Mouse (Mus musculus): ENCODE measurements at regions not wholly inside any gene's neighbourhood (a gene's known extent, or its start where the extent isn't known, plus 50 kb on each side); places are given as distances from the start of the nearest gene placed in this dataset.
A peak's percentile ranks its signal among the peaks of the same experiment; 100 is the strongest.
"Not testable (repeated sequence)": the region's sequence is repeated elsewhere in the genome, so short reads cannot be mapped to it uniquely, and the experiment has no call there.

DNA sequence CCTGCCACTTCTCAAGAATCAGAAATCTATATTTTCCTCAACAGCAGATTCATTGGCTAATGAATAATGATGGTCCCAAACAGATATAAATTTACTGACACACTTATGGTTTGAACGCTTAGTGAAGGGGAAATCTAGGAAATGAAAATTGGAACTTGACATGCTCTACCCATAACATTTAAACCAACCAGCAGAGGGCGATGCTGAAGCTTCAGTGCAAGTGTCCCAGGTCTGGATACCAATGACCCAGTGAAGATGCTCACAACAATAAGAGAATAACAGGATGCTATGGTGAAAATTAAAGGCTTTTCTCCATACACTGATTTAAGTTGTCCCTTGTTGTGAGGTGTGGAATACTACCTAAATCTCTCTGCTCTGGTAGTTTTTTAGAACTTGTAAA, 236.0 kb upstream of the Rorb start:
- intact Hi-C loops (cut with DNase I) = no loop called here
- TF ChIP-seq CTCF (IDR thresholded peaks at IDR 0.05) = peak; percentile 21; the same call in 1 of the 2 replicates
- Histone ChIP-seq H3K4me3 (no peak overlapping the region), H3K27ac (no peak overlapping the region)
- no peak for DNase-seq

DNA sequence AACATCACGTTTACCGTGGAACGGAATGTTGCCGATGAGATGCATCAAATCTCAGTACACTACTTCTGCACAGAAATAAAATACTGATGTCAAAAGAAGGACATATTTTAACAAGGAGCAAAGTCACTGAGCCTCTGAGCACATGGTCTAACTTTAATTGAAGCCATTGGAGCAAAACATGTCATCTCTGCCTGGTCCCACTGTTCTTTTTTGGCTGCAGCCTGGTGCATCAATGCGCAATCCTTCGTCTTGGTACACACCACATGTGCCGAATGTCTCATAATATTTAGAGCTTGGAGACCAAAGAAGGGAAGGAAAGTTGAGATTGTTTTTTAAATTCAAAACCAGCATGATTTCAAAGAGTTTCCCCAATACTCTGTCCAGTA, 233.4 kb upstream of the Rorb start:
- no peak for DNase-seq
- intact Hi-C loops (cut with DNase I) = no loop called here
- Histone ChIP-seq H3K27ac (no peak overlapping the region), H3K4me3 (no peak overlapping the region)
- TF ChIP-seq CTCF (IDR thresholded peaks at IDR 0.05) = no peak

DNA sequence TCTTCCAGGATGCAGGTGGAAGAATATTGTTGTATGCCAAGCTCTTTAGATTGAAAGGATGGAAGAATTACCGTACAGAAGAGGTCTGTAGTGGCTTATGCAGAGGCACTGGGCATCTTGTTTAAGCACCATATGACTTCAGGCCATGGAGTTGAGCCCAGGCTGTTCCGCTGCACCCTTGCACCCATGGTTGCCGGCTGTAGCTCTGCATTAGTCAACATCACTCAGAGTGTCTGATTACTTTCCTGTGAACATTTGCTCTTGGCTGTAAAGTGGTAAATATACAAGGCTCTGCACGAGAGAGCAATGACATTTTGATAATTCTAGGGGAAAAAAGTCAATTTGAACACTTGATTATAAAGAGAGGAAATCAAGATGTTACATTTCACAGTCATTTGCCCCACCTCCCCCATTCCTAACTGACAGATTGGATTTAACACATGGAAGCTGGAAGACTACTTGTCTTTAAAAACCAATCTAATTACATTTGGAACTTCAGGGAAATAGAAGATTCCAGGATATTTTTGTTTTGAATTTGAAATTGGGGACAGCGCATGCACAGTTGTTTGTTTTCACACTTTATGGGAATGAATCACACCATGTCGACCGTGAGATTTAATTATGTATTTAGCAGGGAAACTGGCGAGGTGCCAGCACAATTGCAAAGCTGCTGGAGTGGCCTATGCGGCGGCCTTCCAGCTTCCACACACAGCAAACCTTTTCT, 232.9 kb upstream of the Rorb start:
- no peak for TF ChIP-seq CTCF (IDR thresholded peaks at IDR 0.05)
- intact Hi-C loops (cut with DNase I) = no loop called here
- H3K4me3 ChIP-seq = no peak overlapping the region
- peak; percentile 16 for DNase-seq
- no peak overlapping the region for H3K27ac ChIP-seq

DNA sequence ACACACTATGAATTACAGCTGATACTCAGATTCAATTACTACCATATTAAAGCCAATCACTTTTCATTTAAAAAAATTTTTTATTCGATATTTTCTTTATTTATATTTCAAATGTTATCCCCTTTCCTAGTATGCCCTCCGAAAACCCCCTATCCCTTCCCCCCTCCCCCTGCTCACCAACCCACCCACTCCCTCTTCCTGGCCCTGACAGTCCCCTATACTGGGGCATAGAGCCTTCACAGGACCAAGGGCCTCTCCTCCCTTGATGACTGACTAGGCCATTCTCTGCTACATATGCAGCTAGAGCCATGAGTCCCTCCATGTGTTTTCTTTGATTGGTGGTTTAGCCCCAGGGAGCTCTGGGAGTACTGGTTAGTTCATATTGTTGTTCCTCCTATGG, 196.1 kb upstream of the Rorb start:
- H3K27ac ChIP-seq; H3K4me3 ChIP-seq; intact Hi-C loops (cut with DNase I); DNase-seq: not testable (repeated sequence)

DNA sequence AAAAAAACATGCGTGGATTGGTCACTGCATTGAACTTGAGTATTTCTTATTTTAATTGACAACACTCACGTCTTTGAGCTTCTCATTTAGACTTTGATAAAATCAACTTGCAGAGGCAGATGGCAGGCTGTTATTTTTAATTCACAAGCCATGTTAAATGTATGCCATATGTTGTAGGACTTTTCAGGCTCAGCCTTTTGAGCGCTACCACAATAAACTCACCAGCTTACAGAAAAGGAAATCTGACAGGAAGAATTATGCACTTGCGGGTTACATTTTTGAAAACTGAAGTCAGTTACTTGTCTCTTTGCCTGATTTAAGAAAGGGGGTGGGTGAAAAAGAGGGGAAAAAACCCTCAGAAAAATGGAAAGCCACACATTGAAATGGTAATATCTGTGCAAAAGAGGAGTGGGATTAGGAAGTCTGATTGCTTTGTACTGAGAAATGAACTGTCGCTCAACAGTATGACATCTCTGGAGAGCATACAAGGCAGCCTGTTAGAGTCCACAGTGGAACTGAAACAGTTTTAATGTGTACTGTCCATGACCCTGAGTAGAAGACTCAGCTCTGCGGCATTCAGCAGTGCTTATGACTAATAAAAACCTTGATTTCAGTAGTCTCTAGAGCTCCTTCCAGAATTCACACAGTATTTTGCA, 195.6 kb upstream of the Rorb start:
- no peak for TF ChIP-seq CTCF (IDR thresholded peaks at IDR 0.05)
- no peak for DNase-seq
- H3K27ac ChIP-seq = no peak overlapping the region
- intact Hi-C loops (cut with DNase I) = no loop called here
- no peak overlapping the region for H3K4me3 ChIP-seq

DNA sequence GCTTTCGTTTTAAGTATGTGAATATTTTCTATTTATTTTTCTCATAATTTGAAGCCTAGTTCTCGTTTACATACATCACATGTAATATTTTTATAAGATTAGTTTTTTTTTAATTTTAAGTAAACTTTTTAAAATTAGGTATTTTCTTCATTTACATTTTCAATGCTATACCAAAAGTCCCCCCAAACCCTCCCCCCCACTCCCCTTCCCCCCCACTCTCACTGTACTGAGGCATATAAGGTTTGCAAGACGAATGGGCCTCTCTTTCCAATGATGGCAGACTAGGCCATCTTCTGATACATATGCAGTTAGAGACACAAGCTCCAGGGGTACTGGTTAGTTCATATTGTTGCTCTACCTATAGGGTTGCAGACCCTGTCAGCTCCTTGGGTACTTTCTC, 174.9 kb upstream of the Rorb start:
- intact Hi-C loops (cut with DNase I); DNase-seq; H3K4me3 ChIP-seq; H3K27ac ChIP-seq: not testable (repeated sequence)

DNA sequence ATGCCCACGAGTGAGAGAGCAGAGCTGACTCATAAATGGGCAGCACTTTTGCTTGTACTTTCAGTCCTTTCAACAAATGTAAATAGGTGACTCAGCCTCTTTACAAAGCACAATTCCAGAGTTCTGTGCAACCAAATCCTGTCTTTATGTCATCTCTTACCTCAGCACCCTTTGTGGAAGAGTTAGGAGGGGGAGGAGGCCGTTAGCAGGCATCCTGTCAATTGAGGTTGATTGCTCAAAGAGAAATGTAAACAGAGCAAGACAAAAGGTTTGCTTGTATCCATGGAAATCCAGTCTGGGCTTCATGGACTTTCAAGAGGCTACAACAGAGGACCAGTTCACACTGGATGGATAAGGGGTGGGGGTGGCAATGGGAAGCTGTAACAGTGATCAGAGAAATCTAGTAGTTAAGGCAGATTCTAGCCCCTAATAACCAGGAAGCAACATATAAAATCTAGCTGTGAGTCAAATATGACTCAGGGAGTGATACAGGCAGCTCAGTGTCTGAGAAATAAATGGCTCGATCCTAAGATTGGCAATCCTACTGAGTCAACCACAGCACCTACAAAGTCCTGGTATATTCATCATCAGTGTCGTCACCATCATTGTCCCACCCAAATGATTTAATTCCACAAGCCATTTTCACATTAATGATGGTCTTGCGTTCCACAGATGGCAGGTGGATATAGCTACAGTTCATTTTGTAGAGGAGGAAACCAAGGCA, 136.0 kb upstream of the Rorb start:
- no peak for TF ChIP-seq CTCF (IDR thresholded peaks at IDR 0.05)
- DNase-seq = no peak
- intact Hi-C loops (cut with DNase I) = no loop called here
- no peak overlapping the region for H3K27ac ChIP-seq
- no peak overlapping the region for H3K4me3 ChIP-seq

DNA sequence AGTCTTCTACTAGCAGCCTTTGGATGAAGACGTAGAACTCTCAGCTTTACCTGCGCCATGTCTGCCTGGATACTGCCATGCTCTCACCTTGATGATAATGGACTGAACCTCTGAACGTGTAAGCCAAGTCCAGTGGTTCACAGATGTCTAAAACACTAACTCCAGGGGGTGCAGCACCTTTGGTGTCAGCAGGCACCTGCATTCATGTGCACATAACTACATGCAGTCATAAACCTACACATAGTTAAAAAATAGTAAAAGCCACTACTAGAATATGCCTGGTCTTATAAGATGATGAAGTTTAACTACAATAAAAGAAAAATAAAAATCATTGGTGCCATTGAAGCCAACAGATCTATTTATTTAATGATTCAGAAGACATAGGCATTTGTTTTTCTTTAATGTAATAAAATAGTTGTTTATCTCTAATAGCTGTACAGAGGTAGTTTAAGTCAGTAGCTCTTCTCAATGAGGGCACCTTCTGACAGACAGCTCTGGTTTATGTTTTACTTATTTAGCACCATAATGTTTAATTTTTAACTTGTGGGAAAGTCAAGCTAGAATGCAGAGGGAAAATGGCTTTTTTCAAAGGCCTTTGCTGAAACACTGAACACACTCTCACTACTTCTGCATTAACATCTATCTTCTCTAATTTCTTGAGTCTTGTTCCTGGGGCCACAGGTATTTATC, 118.5 kb upstream of the Rorb start:
- no peak for TF ChIP-seq CTCF (IDR thresholded peaks at IDR 0.05)
- no peak overlapping the region for H3K27ac ChIP-seq
- intact Hi-C loops (cut with DNase I) = no loop called here
- no peak overlapping the region for H3K4me3 ChIP-seq
- DNase-seq = no peak

DNA sequence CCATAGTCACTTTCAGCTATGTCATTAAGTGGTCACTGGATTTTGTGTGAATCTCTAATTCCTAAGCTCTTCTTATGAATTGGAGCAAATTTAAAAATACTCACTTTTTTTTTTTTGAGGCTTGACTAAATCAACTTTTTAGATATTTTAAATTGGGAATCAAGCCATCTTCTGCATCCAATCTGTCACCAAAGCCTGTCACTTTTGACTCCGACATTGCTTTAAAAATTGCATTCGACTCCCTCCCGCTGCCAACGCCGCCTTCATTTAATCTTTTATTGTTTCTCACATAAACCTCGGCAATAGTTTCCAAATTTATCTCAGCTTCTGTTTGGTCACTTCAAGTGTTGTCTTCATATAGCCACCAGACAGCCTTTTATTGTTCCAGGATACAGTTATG, 109.8 kb upstream of the Rorb start:
- intact Hi-C loops (cut with DNase I) = no loop called here
- TF ChIP-seq CTCF (IDR thresholded peaks at IDR 0.05) = no peak

DNA sequence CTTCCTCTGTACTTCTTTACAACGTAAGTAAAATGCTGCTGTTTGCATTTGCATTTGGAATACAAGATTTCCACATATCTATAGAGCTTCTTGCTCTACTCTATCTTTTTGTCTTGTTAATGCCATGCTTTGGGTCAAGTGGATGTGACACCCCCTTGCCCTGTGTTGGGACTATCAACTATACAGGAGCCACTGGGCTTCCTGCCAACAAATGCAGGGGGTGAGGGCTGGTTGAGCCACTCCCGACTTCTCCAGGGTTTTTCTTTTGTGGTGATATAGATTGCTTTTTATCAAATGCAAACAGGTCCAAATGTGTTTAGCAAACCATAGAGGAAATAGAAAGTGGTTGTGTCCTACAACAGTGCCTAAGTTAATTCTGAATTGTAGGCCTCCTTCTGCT, 108.4 kb upstream of the Rorb start:
- Histone ChIP-seq H3K27ac (peak overlapping the region; percentile 80), H3K4me3 (peak overlapping the region; percentile 56)
- TF ChIP-seq CTCF (IDR thresholded peaks at IDR 0.05) = no peak
- intact Hi-C loops (cut with DNase I) = no loop called here
- peak; percentile 20 for DNase-seq

More for the DNA sequence above, 109.8 kb upstream of the Rorb start:
- Histone ChIP-seq H3K27ac (no peak overlapping the region), H3K4me3 (no peak overlapping the region)
- DNase-seq = no peak

DNA sequence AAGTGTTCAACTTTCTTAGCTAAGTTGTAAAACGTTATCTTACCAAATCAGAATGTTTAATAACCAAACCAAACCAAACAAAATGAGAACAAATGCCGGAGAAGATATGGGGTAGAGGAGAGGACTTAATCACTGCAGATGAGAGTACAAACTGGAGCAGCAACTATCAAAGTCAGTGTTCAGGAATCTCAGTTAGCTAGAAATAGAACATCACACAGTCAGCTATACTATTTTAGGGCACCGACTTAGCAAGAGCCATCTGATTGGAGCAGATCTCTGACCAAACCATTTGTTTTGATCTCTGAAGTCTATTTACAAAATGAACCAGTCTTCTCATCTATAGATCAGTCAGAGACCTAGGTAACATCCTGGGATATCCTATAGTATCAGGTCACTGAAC, 107.7 kb upstream of the Rorb start:
- Histone ChIP-seq H3K4me3 (peak overlapping the region; percentile 56), H3K27ac (peak overlapping the region; percentile 80)
- DNase-seq = no peak
- intact Hi-C loops (cut with DNase I) = no loop called here
- TF ChIP-seq CTCF (IDR thresholded peaks at IDR 0.05) = no peak

DNA sequence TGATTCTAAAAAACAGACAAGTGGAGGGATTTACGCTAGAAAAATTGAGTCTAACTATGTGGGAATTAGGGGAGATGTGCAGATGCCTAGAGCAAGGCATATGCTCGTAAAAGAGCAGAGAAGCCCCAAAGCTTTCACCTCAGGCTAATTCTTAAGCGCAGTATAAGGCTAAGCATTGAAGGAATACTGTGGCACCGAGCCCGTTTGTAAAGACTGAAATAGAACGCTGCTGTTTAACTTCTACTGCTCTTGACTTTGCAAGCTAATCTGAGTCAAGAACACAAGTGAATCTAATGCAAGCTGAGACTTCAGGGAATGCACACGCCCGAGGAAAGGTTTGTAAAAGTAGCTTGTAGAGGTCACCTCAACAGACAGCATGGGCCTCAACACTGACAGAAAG, 88.5 kb upstream of the Rorb start:
- no peak overlapping the region for H3K27ac ChIP-seq
- intact Hi-C loops (cut with DNase I) = no loop called here
- DNase-seq = no peak
- no peak overlapping the region for H3K4me3 ChIP-seq
- no peak for TF ChIP-seq CTCF (IDR thresholded peaks at IDR 0.05)

DNA sequence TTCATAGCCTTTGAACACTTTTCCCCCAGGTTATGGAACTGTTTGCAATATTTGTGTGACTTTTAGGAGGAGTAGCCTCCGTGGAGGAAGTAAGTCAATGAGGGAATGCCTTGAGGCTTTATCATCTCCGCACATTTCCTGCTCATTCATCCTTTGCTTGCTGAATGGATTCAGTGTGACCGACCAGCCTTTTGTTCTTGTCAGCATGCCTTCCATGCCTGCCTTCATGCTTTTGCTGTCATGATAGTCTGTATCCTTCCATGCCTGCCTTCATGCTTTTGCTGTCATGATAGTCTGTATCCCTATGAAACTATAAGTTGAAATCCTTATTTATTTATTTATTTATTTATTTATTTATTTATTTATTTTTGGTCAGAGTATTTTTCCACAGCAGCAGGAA, 87.8 kb upstream of the Rorb start:
- TF ChIP-seq CTCF (IDR thresholded peaks at IDR 0.05) = no peak
- Histone ChIP-seq H3K27ac (no peak overlapping the region), H3K4me3 (no peak overlapping the region)
- no peak for DNase-seq
- intact Hi-C loops (cut with DNase I) = no loop called here

All from gastrocnemius, adult 2 months (tissue).